Mouse (Mus musculus) macrophage (primary cell): ENCODE results near the gene Nars2. TPM values are rescaled to one million over a fixed set of nuclear protein-coding genes. Genes with fewer than 3 reads are reported as not detected.

Source experiments
- H3K27ac ChIP-seq: fragments of 350-480 bp; formaldehyde crosslinking; 2 replicates; pipeline ENCODE4 v1.9.0; 2021
- H3K36me3 ChIP-seq: fragments of 350-480 bp; formaldehyde crosslinking; 2 replicates; pipeline ENCODE4 v1.9.0; 2021; ENCODE audit errors: inconsistent target
- H3K4me3 ChIP-seq: fragments of 350-480 bp; formaldehyde crosslinking; 2 replicates; pipeline ENCODE4 v1.9.0; 2021; ENCODE audit errors: inconsistent target
- H3K79me2 ChIP-seq: fragments of 350-480 bp; formaldehyde crosslinking; 2 replicates; pipeline ENCODE4 v1.9.0; 2021; ENCODE audit errors: inconsistent target
- WGBS: methylation state at CpG from one replicate; pipeline ENCODE4 v1.1.7; 2026; ENCODE audit warnings: inconsistent platforms; ENCODE audit not compliant: missing documents; 5-methylcytosine and 5-hydroxymethylcytosine counted together
- polyA plus RNA-seq: library from polyadenylated mRNA; stranded (reverse); fragments of 250-400 nt; gene quantifications from 3 replicates; pipeline ENCODE4 v1.2.4, GENCODE M21; 2018; ENCODE audit warnings: inconsistent platforms

Gene Nars2
- polyA plus RNA-seq, 1 experiment from 2014 or later, result 3.4 TPM

GRCm38 (mm10) chr7:96986795-96987445 is 35.6 kb downstream of the Nars2 start:
- H3K4me3 ChIP-seq, result no peak overlapping the region
- H3K79me2 ChIP-seq, result no peaks in the 10 kb centered on the region
- no peak overlapping the region for H3K27ac ChIP-seq
- 64% methylated on average over 9 of the region's 9 CpGs for WGBS
- H3K36me3 ChIP-seq, result no peaks in the 10 kb centered on the region

GRCm38 (mm10) chr7:96987676-96988075 is 36.4 kb downstream of the Nars2 start:
- Histone ChIP-seq H3K4me3 (no peak overlapping the region), H3K36me3 (no peaks in the 10 kb centered on the region), H3K27ac (no peak overlapping the region), H3K79me2 (no peaks in the 10 kb centered on the region)
- 77% methylated on average over 4 of the region's 4 CpGs for WGBS

- H3K4me3 ChIP-seq, result no peak overlapping the region
- no peak overlapping the region for H3K27ac ChIP-seq
- no peaks in the 10 kb centered on the region for H3K79me2 ChIP-seq
- no peaks in the 10 kb centered on the region for H3K36me3 ChIP-seq
- WGBS, result 98% methylated on average over 3 of the region's 3 CpGs
These were observed 61.7 kb downstream of the Nars2 start for GRCm38 (mm10) chr7:97012956-97013355.

GRCm38 (mm10) chr7:97018005-97018404 is 66.7 kb downstream of the Nars2 start:
- 20% methylated on average over 4 of the region's 4 CpGs for WGBS
- H3K36me3 ChIP-seq, result no peaks in the 10 kb centered on the region
- H3K79me2 ChIP-seq, result no peaks in the 10 kb centered on the region
- H3K4me3 ChIP-seq, result no peak overlapping the region
- H3K27ac ChIP-seq, result peak overlapping the region; percentile 33

- WGBS, result 77% methylated on average over 3 of the region's 3 CpGs
- Histone ChIP-seq H3K4me3 (no peak overlapping the region), H3K79me2 (no peaks in the 10 kb centered on the region), H3K36me3 (no peaks in the 10 kb centered on the region), H3K27ac (peak overlapping the region; percentile 33)
These were observed 67.1 kb downstream of the Nars2 start for GRCm38 (mm10) chr7:97018418-97018817.

- WGBS, result 100% methylated on average over 1 of the region's 1 CpGs
- Histone ChIP-seq H3K27ac (peak overlapping the region; percentile 65), H3K79me2 (no peaks in the 10 kb centered on the region), H3K36me3 (no peaks in the 10 kb centered on the region), H3K4me3 (no peak overlapping the region)
These were observed 68.0 kb downstream of the Nars2 start for GRCm38 (mm10) chr7:97019303-97019702.

GRCm38 (mm10) chr7:97026772-97027358 is 75.6 kb downstream of the Nars2 start:
- 53% methylated on average over 5 of the region's 5 CpGs for WGBS
- H3K36me3 ChIP-seq, result no peaks in the 10 kb centered on the region
- peak overlapping the region; percentile 73 for H3K27ac ChIP-seq
- H3K79me2 ChIP-seq, result no peaks in the 10 kb centered on the region
- H3K4me3 ChIP-seq, result no peak overlapping the region

GRCm38 (mm10) chr7:97029151-97029550 is 77.8 kb downstream of the Nars2 start:
- Histone ChIP-seq H3K79me2 (no peaks in the 10 kb centered on the region), H3K4me3 (no peak overlapping the region), H3K27ac (peak overlapping the region; percentile 67), H3K36me3 (no peaks in the 10 kb centered on the region)
- 56% methylated on average over 10 of the region's 10 CpGs for WGBS

GRCm38 (mm10) chr7:97032412-97032811 is 81.1 kb downstream of the Nars2 start:
- no peaks in the 10 kb centered on the region for H3K36me3 ChIP-seq
- no peak overlapping the region for H3K4me3 ChIP-seq
- H3K79me2 ChIP-seq, result no peaks in the 10 kb centered on the region
- H3K27ac ChIP-seq, result no peak overlapping the region
- WGBS, result 93% methylated on average over 2 of the region's 2 CpGs

- Histone ChIP-seq H3K4me3 (no peak overlapping the region), H3K79me2 (no peaks in the 10 kb centered on the region), H3K27ac (no peak overlapping the region), H3K36me3 (no peaks in the 10 kb centered on the region)
- 99% methylated on average over 4 of the region's 4 CpGs for WGBS
These were observed 88.3 kb downstream of the Nars2 start for GRCm38 (mm10) chr7:97039641-97040040.

- Histone ChIP-seq H3K4me3 (no peak overlapping the region), H3K36me3 (no peaks in the 10 kb centered on the region), H3K79me2 (no peaks in the 10 kb centered on the region), H3K27ac (no peak overlapping the region)
- WGBS, result 69% methylated on average over 2 of the region's 6 CpGs
These were observed 90.7 kb downstream of the Nars2 start for GRCm38 (mm10) chr7:97041868-97042449.

- no peaks in the 10 kb centered on the region for H3K36me3 ChIP-seq
- no peak overlapping the region for H3K4me3 ChIP-seq
- H3K27ac ChIP-seq, result no peak overlapping the region
- no peaks in the 10 kb centered on the region for H3K79me2 ChIP-seq
- WGBS, result 60% methylated on average over 1 of the region's 1 CpGs
These were observed 91.7 kb downstream of the Nars2 start for GRCm38 (mm10) chr7:97042981-97043380.

GRCm38 (mm10) chr7:97060966-97061365 is 109.7 kb downstream of the Nars2 start:
- WGBS, result 63% methylated on average over 2 of the region's 2 CpGs
- Histone ChIP-seq H3K79me2 (no peaks in the 10 kb centered on the region), H3K4me3 (no peak overlapping the region), H3K27ac (no peak overlapping the region), H3K36me3 (no peaks in the 10 kb centered on the region)

GRCm38 (mm10) chr7:97071512-97071911 is 120.2 kb downstream of the Nars2 start:
- no peak overlapping the region for H3K27ac ChIP-seq
- 98% methylated on average over 3 of the region's 3 CpGs for WGBS
- H3K4me3 ChIP-seq, result no peak overlapping the region
- H3K79me2 ChIP-seq, result no peaks in the 10 kb centered on the region
- H3K36me3 ChIP-seq, result no peaks in the 10 kb centered on the region

- 29% methylated on average over 5 of the region's 5 CpGs for WGBS
- Histone ChIP-seq H3K36me3 (no peaks in the 10 kb centered on the region), H3K4me3 (no peak overlapping the region), H3K27ac (no peak overlapping the region), H3K79me2 (no peaks in the 10 kb centered on the region)
These were observed 120.8 kb downstream of the Nars2 start for GRCm38 (mm10) chr7:97072061-97072460.
